Mouse (Mus musculus): ENCODE data around the gene Trim25. TPM values are rescaled to one million over a fixed set of nuclear protein-coding genes. Genes with fewer than 3 reads are reported as not detected.

Gene Trim25
- polyA plus RNA-seq, 1 experiment, result 33.7 TPM

GRCm38 (mm10) chr11:88998406-88998805 is 770 bp upstream of the Trim25 start:
- H3K4me1 ChIP-seq (ENCODE audit: control insufficient read depth, insufficient read depth, low read length), result peaks cover 9% of the 10 kb centered on the region; the same call in 1 of the 2 replicates
- no peak overlapping the region for H3K27ac ChIP-seq (ENCODE audit: control insufficient read depth, insufficient read depth, low read depth, low read length, poor library complexity)
- TF ChIP-seq POLR2A (IDR thresholded peaks at IDR 0.05; ENCODE audit: borderline replicate concordance, control insufficient read depth, low read depth, low read length) (no peak), CTCF (IDR thresholded peaks at IDR 0.05; ENCODE audit: control insufficient read depth, insufficient read depth, low read length) (no peak)
- no peak overlapping the region for H3K4me3 ChIP-seq (replicated peaks; ENCODE audit: control insufficient read depth, low read depth, low read length)
- WGBS, result 24% methylated on average over 3 of the region's 3 CpGs

GRCm38 (mm10) chr11:88999723-89000526 is 749 bp downstream of the Trim25 start:
- H3K4me1 ChIP-seq (ENCODE audit: control insufficient read depth, insufficient read depth, low read length), result peaks cover 10% of the 10 kb centered on the region; the same call in 1 of the 2 replicates
- no peak for TF ChIP-seq CTCF (IDR thresholded peaks at IDR 0.05; ENCODE audit: control insufficient read depth, insufficient read depth, low read length)
- TF ChIP-seq POLR2A (IDR thresholded peaks at IDR 0.05; ENCODE audit: borderline replicate concordance, control insufficient read depth, low read depth, low read length), result no peak
- H3K4me3 ChIP-seq (replicated peaks; ENCODE audit: control insufficient read depth, low read depth, low read length), result peak overlapping the region; percentile 97
- under 1% methylated on average over 33 of the region's 33 CpGs for WGBS
- H3K27ac ChIP-seq (ENCODE audit: control insufficient read depth, insufficient read depth, low read depth, low read length, poor library complexity), result peak overlapping the region; percentile 93

GRCm38 (mm10) chr11:89000527-89000819 is 1.3 kb downstream of the Trim25 start:
- no peak for TF ChIP-seq CTCF (IDR thresholded peaks at IDR 0.05; ENCODE audit: control insufficient read depth, insufficient read depth, low read length)
- no peak for TF ChIP-seq POLR2A (IDR thresholded peaks at IDR 0.05; ENCODE audit: borderline replicate concordance, control insufficient read depth, low read depth, low read length)
- H3K4me3 ChIP-seq (replicated peaks; ENCODE audit: control insufficient read depth, low read depth, low read length), result peak overlapping the region; percentile 97
- H3K27ac ChIP-seq (ENCODE audit: control insufficient read depth, insufficient read depth, low read depth, low read length, poor library complexity), result no peak overlapping the region
- peaks cover 10% of the 10 kb centered on the region; the same call in 1 of the 2 replicates for H3K4me1 ChIP-seq (ENCODE audit: control insufficient read depth, insufficient read depth, low read length)

GRCm38 (mm10) chr11:89001569-89001968 is 2.4 kb downstream of the Trim25 start:
- WGBS, result 63% methylated on average over 7 of the region's 7 CpGs
- TF ChIP-seq POLR2A (IDR thresholded peaks at IDR 0.05; ENCODE audit: borderline replicate concordance, control insufficient read depth, low read depth, low read length) (no peak), CTCF (IDR thresholded peaks at IDR 0.05; ENCODE audit: control insufficient read depth, insufficient read depth, low read length) (no peak)
- peaks cover 10% of the 10 kb centered on the region; the same call in 1 of the 2 replicates for H3K4me1 ChIP-seq (ENCODE audit: control insufficient read depth, insufficient read depth, low read length)
- no peak overlapping the region for H3K27ac ChIP-seq (ENCODE audit: control insufficient read depth, insufficient read depth, low read depth, low read length, poor library complexity)
- peak overlapping the region; percentile 71 for H3K4me3 ChIP-seq (replicated peaks; ENCODE audit: control insufficient read depth, low read depth, low read length)

- Histone ChIP-seq H3K27ac (ENCODE audit: control insufficient read depth, insufficient read depth, low read depth, low read length, poor library complexity) (no peak overlapping the region), H3K4me1 (ENCODE audit: control insufficient read depth, insufficient read depth, low read length) (peaks cover 10% of the 10 kb centered on the region; the same call in 1 of the 2 replicates), H3K4me3 (replicated peaks; ENCODE audit: control insufficient read depth, low read depth, low read length) (peak overlapping the region; percentile 41)
- TF ChIP-seq CTCF (IDR thresholded peaks at IDR 0.05; ENCODE audit: control insufficient read depth, insufficient read depth, low read length), result no peak
- no peak for TF ChIP-seq POLR2A (IDR thresholded peaks at IDR 0.05; ENCODE audit: borderline replicate concordance, control insufficient read depth, low read depth, low read length)
- WGBS, result 64% methylated on average over 5 of the region's 5 CpGs
These were observed 2.9 kb downstream of the Trim25 start for GRCm38 (mm10) chr11:89002068-89002467.

- H3K4me1 ChIP-seq (ENCODE audit: control insufficient read depth, insufficient read depth, low read length), result peaks cover 10% of the 10 kb centered on the region; the same call in 1 of the 2 replicates
- no peak overlapping the region for H3K27ac ChIP-seq (ENCODE audit: control insufficient read depth, insufficient read depth, low read depth, low read length, poor library complexity)
- 66% methylated on average over 5 of the region's 5 CpGs for WGBS
- TF ChIP-seq CTCF (IDR thresholded peaks at IDR 0.05; ENCODE audit: control insufficient read depth, insufficient read depth, low read length), result no peak
- TF ChIP-seq POLR2A (IDR thresholded peaks at IDR 0.05; ENCODE audit: borderline replicate concordance, control insufficient read depth, low read depth, low read length), result no peak
- H3K4me3 ChIP-seq (replicated peaks; ENCODE audit: control insufficient read depth, low read depth, low read length), result peak overlapping the region; percentile 41
These were observed 3.4 kb downstream of the Trim25 start for GRCm38 (mm10) chr11:89002621-89003020.

DNA sequence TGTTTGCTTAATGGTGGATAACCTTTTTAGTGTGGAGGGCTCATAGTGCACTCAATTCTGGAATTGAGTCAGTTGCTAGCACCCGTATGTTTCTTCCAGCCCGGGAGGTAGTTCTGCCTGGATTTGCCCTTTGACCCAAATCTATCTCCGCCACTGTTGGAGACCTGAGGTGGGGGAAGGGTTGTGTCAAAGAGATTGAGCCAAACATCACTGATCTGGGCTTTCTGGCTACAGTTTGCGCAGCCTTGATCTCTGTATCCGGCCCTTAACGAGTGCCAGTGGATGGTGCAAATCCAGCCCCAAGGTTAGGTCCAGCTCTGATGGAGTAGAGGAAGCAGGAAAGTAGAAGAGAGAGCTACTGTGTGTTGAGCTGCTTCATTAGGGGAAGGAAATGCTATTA is 3.9 kb downstream of the Trim25 start:
- H3K27ac ChIP-seq (ENCODE audit: control insufficient read depth, insufficient read depth, low read depth, low read length, poor library complexity), result no peak overlapping the region
- TF ChIP-seq CTCF (IDR thresholded peaks at IDR 0.05; ENCODE audit: control insufficient read depth, insufficient read depth, low read length), result no peak
- H3K4me1 ChIP-seq (ENCODE audit: control insufficient read depth, insufficient read depth, low read length), result peaks cover 10% of the 10 kb centered on the region; the same call in 1 of the 2 replicates
- H3K4me3 ChIP-seq (replicated peaks; ENCODE audit: control insufficient read depth, low read depth, low read length), result peak overlapping the region; percentile 6
- WGBS, result 63% methylated on average over 6 of the region's 6 CpGs

DNA sequence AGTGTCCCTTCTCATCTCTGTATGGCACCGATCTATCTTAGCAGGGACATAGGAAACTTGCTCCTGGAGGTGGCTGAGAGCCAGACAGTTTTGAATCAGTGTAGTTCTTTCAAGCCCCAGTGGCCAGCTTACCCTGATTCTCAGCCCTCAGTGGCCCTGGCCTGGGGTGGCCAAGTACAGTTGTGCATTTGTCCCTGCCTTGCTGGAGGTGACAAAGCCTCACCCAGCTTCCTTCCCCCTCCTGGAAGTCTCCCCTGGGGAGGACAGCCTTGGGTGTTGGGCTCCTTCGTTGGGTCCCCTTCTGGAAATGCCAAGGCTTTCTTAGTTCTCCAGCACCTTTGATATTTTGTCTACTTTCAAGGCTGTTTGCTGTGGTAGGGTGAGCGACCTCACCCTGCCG is 4.5 kb downstream of the Trim25 start:
- TF ChIP-seq POLR2A (IDR thresholded peaks at IDR 0.05; ENCODE audit: borderline replicate concordance, control insufficient read depth, low read depth, low read length) (no peak), CTCF (IDR thresholded peaks at IDR 0.05; ENCODE audit: control insufficient read depth, insufficient read depth, low read length) (no peak)
- H3K4me1 ChIP-seq (ENCODE audit: control insufficient read depth, insufficient read depth, low read length), result peaks cover 10% of the 10 kb centered on the region; the same call in 1 of the 2 replicates
- H3K27ac ChIP-seq (ENCODE audit: control insufficient read depth, insufficient read depth, low read depth, low read length, poor library complexity), result no peak overlapping the region
- H3K4me3 ChIP-seq (replicated peaks; ENCODE audit: control insufficient read depth, low read depth, low read length), result no peak overlapping the region
- WGBS, result 69% methylated on average over 4 of the region's 4 CpGs
